Mouse (Mus musculus) limb, embryonic 14.5 days (tissue): ENCODE data around the gene Zc2hc1b. TPM values are rescaled to one million over a fixed set of nuclear protein-coding genes. Genes with fewer than 3 reads are reported as not detected.

Experiments used
- ATAC-seq: fragments of 200-750 bp; cut with Nextera tagmentation; 2 replicates; pipeline ENCODE4 v1.8.0; 2017; ENCODE audit warnings: low read depth, moderate number of reproducible peaks, moderate TSS enrichment; ENCODE audit not compliant: low FRiP score
- DNase-seq: peaks from one replicate; pipeline ENCODE4 v3.0.0-alpha.2; 2015; ENCODE audit warnings: low spot score
- H3K27ac ChIP-seq: fragments of 300-500 bp; sonication (generic); replicated peaks from 2 replicates; pipeline ENCODE4 v1.5.1; 2014; ENCODE audit warnings: low read depth, mild to moderate bottlenecking, low read length, moderate library complexity, mixed read lengths
- H3K27me3 ChIP-seq: fragments of 300-500 bp; sonication (generic); 2 replicates; pipeline ENCODE4 v1.6.1; 2014; ENCODE audit warnings: low read length, mixed read lengths; ENCODE audit not compliant: control insufficient read depth, insufficient read depth
- H3K36me3 ChIP-seq: fragments of 300-500 bp; sonication (generic); 2 replicates; pipeline ENCODE4 v1.6.1; 2014; ENCODE audit warnings: mild to moderate bottlenecking, low read length, moderate library complexity, mixed read lengths; ENCODE audit not compliant: control insufficient read depth, insufficient read depth
- H3K4me1 ChIP-seq: fragments of 300-500 bp; sonication (generic); 2 replicates; pipeline ENCODE4 v1.6.1; 2014; ENCODE audit warnings: antibody characterized with exemption, low read length, mixed read lengths; ENCODE audit not compliant: control insufficient read depth, insufficient read depth
- H3K4me2 ChIP-seq: fragments of 300-500 bp; sonication (generic); replicated peaks from 2 replicates; pipeline ENCODE4 v1.6.1; 2014; ENCODE audit warnings: low read depth, mild to moderate bottlenecking, low read length, moderate library complexity; ENCODE audit not compliant: severe bottlenecking
- H3K4me3 ChIP-seq: fragments of 300-500 bp; sonication (generic); replicated peaks from 2 replicates; pipeline ENCODE4 v1.5.1; 2014; ENCODE audit warnings: low read length
- H3K9ac ChIP-seq: fragments of 300-500 bp; sonication (generic); 2 replicates; pipeline ENCODE4 v1.6.1; 2014; ENCODE audit warnings: mild to moderate bottlenecking, low read depth, low read length, moderate library complexity; ENCODE audit not compliant: severe bottlenecking
- H3K9me3 ChIP-seq: fragments of 300-500 bp; sonication (generic); 2 replicates; pipeline ENCODE4 v1.6.1; 2016; ENCODE audit warnings: low read length; ENCODE audit not compliant: control insufficient read depth
- POLR2A ChIP-seq: fragments of 200-500 bp; IDR thresholded peaks from 2 replicates; pipeline ENCODE4 v1.8.0; 2012; ENCODE audit warnings: inconsistent platforms, mild to moderate bottlenecking, moderate library complexity, borderline replicate concordance; ENCODE audit not compliant: insufficient read depth, insufficient read length; ENCODE audit errors: extremely low read depth
- WGBS: fragments of 180-500 bp; shearing (Covaris S2); extraction: QIAGEN DNeasy Blood & Tissue Kit; methylation state at CpG from one replicate; pipeline ENCODE4 v1.1.7; 2014; 5-methylcytosine and 5-hydroxymethylcytosine counted together
- polyA plus RNA-seq, 2 experiments: library from polyadenylated mRNA; depleted of rRNA in 1 of 2; stranded (reverse) in 1 of 2; unstranded in 1 of 2; fragments of >200 nt; fragmentation: Nextera tagmentation in 1 of 2; extraction: Ambion mirVana in 1 of 2; gene quantifications; 2 replicates each; pipeline versions ENCODE4 v1.2.1 to v1.2.3; 2012 to 2014

Zc2hc1b gene
- polyA plus RNA-seq, 2 experiments: not detected

DNA sequence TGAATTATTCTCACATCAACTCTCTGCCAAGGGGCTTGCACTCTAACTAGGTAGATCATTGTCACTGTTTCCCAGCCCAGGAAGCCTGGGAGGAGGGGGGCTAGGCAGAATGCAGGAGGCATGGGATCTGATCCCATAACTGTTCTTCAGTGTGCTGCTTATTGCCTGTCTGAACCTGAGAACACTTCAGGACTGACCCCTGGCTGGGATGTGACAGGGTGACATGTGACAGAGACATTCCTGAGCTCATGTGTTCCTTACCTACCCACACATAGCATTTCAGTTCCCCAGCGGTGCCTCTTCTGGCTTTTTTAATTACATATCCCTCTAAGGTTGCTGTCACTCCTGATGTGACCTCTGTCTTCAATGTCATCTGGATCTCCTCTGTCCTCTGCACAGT lies 68.0 kb downstream of the Zc2hc1b start:
- Histone ChIP-seq H3K4me3 (no peak overlapping the region), H3K27me3 (no peaks in the 10 kb centered on the region), H3K4me1 (peaks cover 6% of the 10 kb centered on the region), H3K4me2 (no peak overlapping the region), H3K27ac (no peak overlapping the region), H3K9ac (no peak overlapping the region), H3K36me3 (peaks cover 7% of the 10 kb centered on the region; the same call in 1 of the 2 replicates), H3K9me3 (no peaks in the 10 kb centered on the region)
- WGBS: 43% methylated on average over 1 of the region's 1 CpGs
- no peak for ATAC-seq
- TF ChIP-seq POLR2A: no peak
- DNase-seq: no peak

DNA sequence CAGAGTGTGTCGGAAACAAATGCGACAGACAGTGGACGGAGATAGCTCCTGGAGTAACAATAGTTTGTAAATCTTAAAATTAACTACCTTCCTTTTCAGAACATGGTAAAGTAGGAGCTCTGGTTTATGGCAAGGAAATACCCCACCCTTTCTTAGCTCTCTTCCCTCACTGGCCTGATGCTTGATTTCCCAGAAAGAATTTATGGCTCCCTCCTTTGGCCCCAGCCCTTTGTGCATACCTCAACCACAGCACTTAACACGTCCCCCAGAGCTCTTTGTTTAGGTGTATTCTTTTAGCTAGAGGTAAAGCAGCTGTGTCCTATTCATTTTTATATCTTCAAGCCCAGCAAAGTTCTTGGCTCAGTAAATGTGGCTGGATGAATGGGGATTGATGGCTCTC lies 69.0 kb downstream of the Zc2hc1b start:
- H3K27me3 ChIP-seq: no peaks in the 10 kb centered on the region
- no peak overlapping the region for H3K4me2 ChIP-seq
- H3K9ac ChIP-seq: no peak overlapping the region
- H3K4me1 ChIP-seq: peaks cover 6% of the 10 kb centered on the region
- H3K9me3 ChIP-seq: no peaks in the 10 kb centered on the region
- no peak overlapping the region; the same call in 1 of the 2 replicates for H3K27ac ChIP-seq
- no peak for TF ChIP-seq POLR2A
- no peak for DNase-seq
- H3K36me3 ChIP-seq: peaks cover 6% of the 10 kb centered on the region; the same call in 1 of the 2 replicates
- ATAC-seq: no peak
- WGBS: 51% methylated on average over 4 of the region's 4 CpGs
- H3K4me3 ChIP-seq: no peak overlapping the region

GRCm38 (mm10) chr10:13108021-13108548 lies 69.7 kb downstream of the Zc2hc1b start:
- Histone ChIP-seq H3K9ac (no peak overlapping the region), H3K4me1 (peaks cover 6% of the 10 kb centered on the region), H3K4me2 (no peak overlapping the region), H3K27ac (peak overlapping the region; percentile 40), H3K4me3 (no peak overlapping the region), H3K36me3 (peaks cover 3% of the 10 kb centered on the region; the same call in 1 of the 2 replicates), H3K9me3 (no peaks in the 10 kb centered on the region), H3K27me3 (no peaks in the 10 kb centered on the region)
- ATAC-seq: no peak
- WGBS: 24% methylated on average over 7 of the region's 7 CpGs
- no peak for TF ChIP-seq POLR2A
- DNase-seq: no peak

DNA sequence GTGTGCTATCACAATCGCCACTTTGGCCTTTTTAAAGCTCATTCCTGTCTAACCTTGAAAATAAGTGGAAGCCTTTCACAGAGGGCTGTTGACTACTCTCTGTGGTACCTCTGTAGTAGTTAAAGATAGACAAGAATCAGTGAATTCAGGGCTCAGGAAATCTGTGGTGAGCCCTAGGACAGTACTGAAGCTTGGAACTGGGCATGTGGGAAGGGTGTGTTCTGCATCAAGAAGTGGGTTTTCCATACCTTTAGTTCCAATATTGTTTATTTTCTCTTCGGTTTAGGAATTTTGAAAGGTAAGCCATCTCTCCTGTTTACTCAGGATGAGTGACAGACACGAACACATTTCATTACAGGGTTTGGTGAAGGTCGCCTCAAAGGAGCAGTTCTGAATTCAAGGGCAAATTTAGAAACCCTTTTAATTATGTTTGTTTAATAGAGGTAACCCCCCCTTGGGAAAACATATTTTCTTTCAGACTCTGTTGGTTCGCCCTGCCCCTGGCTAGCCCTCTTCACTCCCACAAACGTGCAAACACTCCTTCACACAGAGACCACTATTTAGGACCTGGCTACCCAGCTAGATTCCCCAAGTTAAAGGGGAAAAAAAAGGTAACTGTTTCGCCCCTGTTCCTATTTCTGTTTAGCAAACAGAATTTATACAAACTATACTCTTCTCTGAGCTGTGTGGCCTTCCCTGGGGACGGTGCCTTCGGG lies 70.8 kb downstream of the Zc2hc1b start:
- no peak overlapping the region for H3K4me3 ChIP-seq
- H3K36me3 ChIP-seq: peaks cover 3% of the 10 kb centered on the region; the same call in 1 of the 2 replicates
- H3K9me3 ChIP-seq: no peaks in the 10 kb centered on the region
- H3K27me3 ChIP-seq: no peaks in the 10 kb centered on the region
- H3K4me2 ChIP-seq: no peak overlapping the region
- peak overlapping the region; percentile 40; the same call in 1 of the 2 replicates for H3K27ac ChIP-seq
- ATAC-seq (peak; percentile 53), DNase-seq (no peak)
- H3K4me1 ChIP-seq: peaks cover 6% of the 10 kb centered on the region
- WGBS: 75% methylated on average over 9 of the region's 9 CpGs
- H3K9ac ChIP-seq: no peak overlapping the region
- no peak for TF ChIP-seq POLR2A

DNA sequence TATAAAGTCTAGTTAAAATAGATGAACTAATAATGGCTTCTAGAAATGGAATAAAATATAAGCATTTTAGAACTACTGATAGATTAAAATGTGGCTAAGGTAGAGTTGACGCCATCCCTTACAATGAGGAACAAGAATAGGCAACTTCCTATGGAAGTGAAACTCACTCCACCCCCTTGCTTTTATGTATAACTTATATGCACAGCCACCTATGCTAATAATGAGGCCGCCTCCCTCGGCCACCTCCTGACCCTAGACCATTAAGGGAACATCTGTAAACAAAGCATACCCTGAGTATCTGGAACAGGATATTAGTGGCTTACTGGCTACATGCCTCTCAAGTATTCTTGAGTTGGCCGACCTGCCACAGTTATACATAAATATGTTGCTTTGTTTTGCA lies 74.0 kb downstream of the Zc2hc1b start:
- 78% methylated on average over 4 of the region's 4 CpGs for WGBS
- no peak overlapping the region for H3K27ac ChIP-seq
- ATAC-seq (no peak), DNase-seq (no peak)
- no peak overlapping the region for H3K9ac ChIP-seq
- H3K4me2 ChIP-seq: no peak overlapping the region
- H3K36me3 ChIP-seq: no peaks in the 10 kb centered on the region
- H3K4me1 ChIP-seq: peaks cover 6% of the 10 kb centered on the region
- H3K4me3 ChIP-seq: no peak overlapping the region
- no peak for TF ChIP-seq POLR2A
- no peaks in the 10 kb centered on the region for H3K9me3 ChIP-seq
- H3K27me3 ChIP-seq: no peaks in the 10 kb centered on the region
